Mouse (Mus musculus) cerebellum, adult 9-11 months (tissue): ENCODE measurements around the gene Clec2l.

ENCODE experiments used
- DNase-seq: peaks from one replicate; pipeline ENCODE4 v3.0.0; 2022

Gene Clec2l

GRCm38 (mm10) chr6:38721361-38721760 lies 58.5 kb downstream of the Clec2l start:
- no peak for DNase-seq

GRCm38 (mm10) chr6:38725515-38725914 lies 62.6 kb downstream of the Clec2l start:
- no peak for DNase-seq
